Mouse (Mus musculus) MEL (cell line): ENCODE data around the gene Xylt2. TPM values are rescaled to one million over a fixed set of nuclear protein-coding genes. Genes with fewer than 3 reads are reported as not detected.
A peak's percentile ranks its signal among the peaks of the same experiment; 100 is the strongest.

ENCODE experiments used
- DNase-seq: peaks from one replicate; pipeline ENCODE4 v3.0.0; 2011; ENCODE audit warnings: low read depth, low spot score
- H3K27ac ChIP-seq: 2 replicates; pipeline ENCODE4 v1.5.1; 2012; ENCODE audit warnings: low read depth, mild to moderate bottlenecking, control low read depth, low read length, moderate library complexity; ENCODE audit not compliant: control insufficient read depth
- H3K27me3 ChIP-seq, 2 experiments: fragments of 150-350 bp in 1 of 2; sonication (generic) in 1 of 2; 2 replicates each; pipeline ENCODE4 v1.6.1; 2012; ENCODE audit warnings: low read length in 2 of 2, mild to moderate bottlenecking in 2 of 2, improper control_type of control experiment in 1 of 2, moderate library complexity in 1 of 2; ENCODE audit not compliant: insufficient read depth in 2 of 2, control insufficient read depth in 1 of 2
- H3K36me3 ChIP-seq, 2 experiments: 2 replicates each; pipeline ENCODE4 v1.6.1; 2012 to 2014; ENCODE audit warnings: low read length in 2 of 2, improper control_type of control experiment in 1 of 2, inconsistent platforms in 1 of 2, mild to moderate bottlenecking in 1 of 2; ENCODE audit not compliant: insufficient read depth in 2 of 2, control insufficient read depth in 1 of 2
- H3K4me1 ChIP-seq, 2 experiments: fragments of 150-350 bp in 1 of 2; sonication (generic) in 1 of 2; 2 replicates each; pipeline ENCODE4 v1.6.1; 2012; ENCODE audit warnings: low read length in 2 of 2, improper control_type of control experiment in 1 of 2, mild to moderate bottlenecking in 1 of 2; ENCODE audit not compliant: insufficient read depth in 2 of 2, control insufficient read depth in 1 of 2
- H3K4me3 ChIP-seq, 2 experiments: fragments of 150-350 bp in 1 of 2; sonication (generic) in 1 of 2; 2 replicates each; pipeline ENCODE4 v1.5.1; 2012; ENCODE audit warnings: low read depth in 2 of 2, low read length in 2 of 2, mild to moderate bottlenecking in 2 of 2, moderate library complexity in 2 of 2, control low read depth in 1 of 2, improper control_type of control experiment in 1 of 2; ENCODE audit not compliant: control insufficient read depth in 1 of 2, insufficient read depth in 1 of 2
- H3K79me2 ChIP-seq: 2 replicates; pipeline ENCODE4 v1.6.1; 2012; ENCODE audit warnings: mild to moderate bottlenecking, low read length, moderate library complexity; ENCODE audit not compliant: control insufficient read depth, poor library complexity, insufficient read depth
- H3K9ac ChIP-seq: 2 replicates; pipeline ENCODE4 v1.6.1; 2012; ENCODE audit warnings: low read depth, mild to moderate bottlenecking, control low read depth, low read length, moderate library complexity; ENCODE audit not compliant: control insufficient read depth, poor library complexity, severe bottlenecking
- H3K9me3 ChIP-seq: fragments of 150-350 bp; sonication (generic); replicated peaks from 2 replicates; pipeline ENCODE4 v1.6.1; 2012; ENCODE audit warnings: mild to moderate bottlenecking, low read length, improper control_type of control experiment, moderate library complexity; ENCODE audit not compliant: insufficient read depth
- CTCF ChIP-seq, 3 experiments: IDR thresholded peaks in 2 of 3; conservative IDR thresholded peaks in 1 of 3; 2 replicates each; pipeline ENCODE4 v1.5.1; 2011 to 2012; ENCODE audit warnings: low read length in 3 of 3, low read depth in 2 of 3, mild to moderate bottlenecking in 2 of 3, improper control_type of control experiment in 1 of 3, inconsistent platforms in 1 of 3, mixed read lengths in 1 of 3, moderate library complexity in 1 of 3; ENCODE audit not compliant: control insufficient read depth in 1 of 3, insufficient read depth in 1 of 3, poor library complexity in 1 of 3, severe bottlenecking in 1 of 3
- HCFC1 ChIP-seq: IDR thresholded peaks from 2 replicates; pipeline ENCODE4 v1.6.1; 2012; ENCODE audit warnings: low read depth, mild to moderate bottlenecking, inconsistent platforms, low read length, improper control_type of control experiment, moderate library complexity
- MAFK ChIP-seq: IDR thresholded peaks from 2 replicates; pipeline ENCODE4 v1.6.1; 2011; ENCODE audit warnings: low read depth, mild to moderate bottlenecking, low read length, improper control_type of control experiment, borderline replicate concordance
- MAX ChIP-seq: IDR thresholded peaks from 2 replicates; pipeline ENCODE4 v1.6.1; 2011; ENCODE audit warnings: low read length, improper control_type of control experiment
- MYB ChIP-seq: IDR thresholded peaks from 2 replicates; pipeline ENCODE4 v1.6.1; 2011; ENCODE audit warnings: mild to moderate bottlenecking, low read depth, low read length, improper control_type of control experiment
- NELFE ChIP-seq: IDR thresholded peaks from 2 replicates; pipeline ENCODE4 v1.6.1; 2011; ENCODE audit warnings: low read depth, low read length, improper control_type of control experiment
- POLR2AphosphoS2 ChIP-seq: IDR thresholded peaks from 2 replicates; pipeline ENCODE4 v1.6.1; 2011; ENCODE audit warnings: low read length, improper control_type of control experiment
- SIN3A ChIP-seq: IDR thresholded peaks from 2 replicates; pipeline ENCODE4 v1.6.1; 2012; ENCODE audit warnings: low read length, improper control_type of control experiment, inconsistent platforms
- TCF12 ChIP-seq: IDR thresholded peaks from 2 replicates; pipeline ENCODE4 v1.6.1; 2014; ENCODE audit warnings: low read depth, mild to moderate bottlenecking, inconsistent platforms, low read length, improper control_type of control experiment, moderate library complexity
- USF2 ChIP-seq, 2 experiments: IDR thresholded peaks; 2 replicates each; pipeline ENCODE4 v1.6.1; 2011 to 2012; ENCODE audit warnings: improper control_type of control experiment in 2 of 2, low read length in 2 of 2, borderline replicate concordance in 1 of 2, inconsistent platforms in 1 of 2, low read depth in 1 of 2, mild to moderate bottlenecking in 1 of 2; ENCODE audit not compliant: insufficient read depth in 1 of 2
- ZC3H11A ChIP-seq: IDR thresholded peaks from 2 replicates; pipeline ENCODE4 v1.6.1; 2012; ENCODE audit warnings: low read depth, mild to moderate bottlenecking, inconsistent platforms, low read length, improper control_type of control experiment
- ZNF384 ChIP-seq: IDR thresholded peaks from 2 replicates; pipeline ENCODE4 v1.6.1; 2012; ENCODE audit warnings: low read depth, mild to moderate bottlenecking, inconsistent platforms, low read length, improper control_type of control experiment
- polyA plus RNA-seq, 2 experiments: library from polyadenylated mRNA; stranded (reverse) in 1 of 2; unstranded in 1 of 2; fragments of >175 nt in 1 of 2; fragments of >200 nt in 1 of 2; gene quantifications; 2 replicates each; pipeline versions ENCODE4 v1.2.1 to v1.2.4; 2012; ENCODE audit warnings: low replicate concordance in 2 of 2, low read depth in 1 of 2; ENCODE audit not compliant: insufficient read length in 2 of 2, insufficient read depth in 1 of 2, missing spikeins in 1 of 2
- total RNA-seq: library from RNA; depleted of rRNA; stranded (reverse); fragments of 300-350 nt; gene quantifications from 2 replicates; pipeline ENCODE4 v1.2.3, GENCODE M21; 2012

The Xylt2 gene
- total and polyA plus RNA-seq, 3 experiments: 10.1 to 12.4 TPM; not detected in 1

- TF ChIP-seq ZNF384 (no peak), MAX (no peak; the same call in 1 of the 2 replicates), TCF12 (no peak), HCFC1 (peak; percentile 56; the same call in 1 of the 2 replicates), MAFK (no peak)
These were observed at the start of gene Xylt2 (continued) for GRCm38 (mm10) chr11:94676754-94677606.

GRCm38 (mm10) chr11:94719216-94719615 is 41.9 kb upstream of the Xylt2 start:
- Histone ChIP-seq H3K27me3 (peaks cover 14 to 26% of the 10 kb centered on the region in 2 experiments), H3K79me2 (no peaks in the 10 kb centered on the region), H3K4me1 (no peaks in the 10 kb centered on the region), H3K27ac (no peak overlapping the region), H3K9me3 (no peaks in the 10 kb centered on the region), H3K9ac (no peak overlapping the region), H3K36me3 (no peaks in the 10 kb centered on the region), H3K4me3 (no peak overlapping the region)
- no peak for TF ChIP-seq NELFE
- no peak for TF ChIP-seq CTCF (IDR thresholded peaks at IDR 0.05 in 2 of 3, conservative IDR thresholded peaks at IDR 0.05 in 1 of 3; ENCODE audit: control insufficient read depth in 1 of 3, insufficient read depth in 1 of 3, low read depth in 2 of 3, low read length in 3 of 3, poor library complexity in 1 of 3, severe bottlenecking in 1 of 3)
- no peak for TF ChIP-seq ZC3H11A
- no peak for TF ChIP-seq MYB
- no peak for TF ChIP-seq USF2 (IDR thresholded peaks at IDR 0.05; ENCODE audit: borderline replicate concordance in 1 of 2, insufficient read depth in 1 of 2, low read depth in 1 of 2, low read length in 2 of 2)
- no peak for TF ChIP-seq SIN3A
- no peak for DNase-seq

GRCm38 (mm10) chr11:94718113-94718909 is 41.0 kb upstream of the Xylt2 start:
- Histone ChIP-seq H3K27me3 (peaks cover 21 to 22% of the 10 kb centered on the region in 2 experiments), H3K9ac (no peak overlapping the region), H3K4me3 (no peak overlapping the region), H3K27ac (no peak overlapping the region), H3K4me1 (no peaks in the 10 kb centered on the region), H3K9me3 (no peaks in the 10 kb centered on the region), H3K36me3 (no peaks in the 10 kb centered on the region), H3K79me2 (no peaks in the 10 kb centered on the region)
- no peak for DNase-seq
- TF ChIP-seq POLR2AphosphoS2 (no peak), MAX (no peak)
